ENCODE assay signal across 10 mouse cellular contexts in the genomic region with DNA sequence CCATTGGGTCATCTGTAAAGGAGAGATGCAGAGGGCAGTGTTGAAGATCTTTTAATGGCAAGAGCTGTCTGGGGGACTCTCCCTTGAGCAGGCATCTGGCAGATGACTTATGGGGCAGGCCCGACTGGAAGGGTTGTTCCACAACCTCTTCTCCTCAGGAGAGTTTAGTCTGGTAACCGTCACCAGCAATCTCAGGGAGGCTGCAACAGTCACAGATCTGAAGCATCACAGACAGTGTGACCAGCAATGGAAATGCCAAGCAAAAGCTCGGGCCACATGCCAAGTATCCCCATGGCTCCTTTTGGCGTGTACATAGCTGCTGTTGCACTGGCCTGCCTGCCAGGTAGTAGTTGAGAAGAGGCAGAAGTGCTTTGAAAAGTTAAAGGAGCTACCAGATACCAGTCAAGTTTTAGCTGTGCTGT. TPM values are rescaled to one million over a fixed set of nuclear protein-coding genes. Genes with fewer than 3 reads are reported as not detected.
DNase-seq lines count a peak whose midpoint lies in the region; ATAC-seq and TF ChIP-seq lines count a peak whose summit lies in the region.
"Had no signal": no experiment of that assay in that cellular context is flagged by ENCODE, and none has a peak within 500 bp of the region (broad histone marks: within the 10 kb centered on the region; RNA-seq: fewer than 3 reads in every experiment).

No protein-coding gene starts in this region.

- no peak for TF ChIP-seq EP300 in liver, postnatal 0 days (IDR thresholded peaks at IDR 0.05; ENCODE audit: low read depth)

- H3K36me3 ChIP-seq in liver, postnatal 0 days (replicated peaks; ENCODE audit: insufficient read depth, low read length) = peaks cover 17% of the 10 kb centered on the region
- H3K36me3 ChIP-seq in hindbrain, embryonic 10.5 days = no peaks in the 10 kb centered on the region

- no peaks in the 10 kb centered on the region for H3K27me3 ChIP-seq in liver, postnatal 0 days (ENCODE audit: insufficient read depth, low read length)
- no peaks in the 10 kb centered on the region for H3K27me3 ChIP-seq in hindbrain, embryonic 10.5 days (ENCODE audit: insufficient read depth, poor library complexity, severe bottlenecking)

- WGBS in liver, postnatal 0 days (ENCODE audit: insufficient replicate concordance) = 60% methylated on average over 4 of the region's 4 CpGs
- WGBS in hindbrain, embryonic 10.5 days = 75% methylated on average over 4 of the region's 4 CpGs

- no peak overlapping the region for H3K4me3 ChIP-seq in layer of hippocampus, adult 2 months
- H3K4me3 ChIP-seq in liver, postnatal 0 days (ENCODE audit: low read depth, low read length) = peak overlapping the region; percentile 39
- H3K4me3 ChIP-seq in hindbrain, embryonic 10.5 days = no peak overlapping the region

- ATAC-seq in erythroblast, adult 5-6 weeks (replicated peaks; ENCODE audit: low FRiP score, poor library complexity, severe bottlenecking) = peak; percentile 13
- ATAC-seq in liver, postnatal 0 days = no peak

- peak overlapping the region; percentile 77 for H3K4me2 ChIP-seq in liver, postnatal 0 days (ENCODE audit: low read depth, low read length)

- peak overlapping the region; percentile 85 for H3K9ac ChIP-seq in liver, postnatal 0 days (replicated peaks)

- peak; percentile 17 to 31 for DNase-seq in layer of hippocampus, postnatal 10 days (ENCODE audit: low spot score in 2 of 2)
- no peak for DNase-seq in layer of hippocampus, adult 2 months (ENCODE audit: low spot score in 2 of 2)
- peak; percentile 20 for DNase-seq in adipocyte (ENCODE audit: low spot score)
- DNase-seq in liver, postnatal 0 days = peak; percentile 40
- no peak for DNase-seq in embryo, embryonic 11 days
- DNase-seq in kidney, adult 8-10 months = no peak
- DNase-seq in hindbrain, embryonic 10.5 days (ENCODE audit: low spot score) = no peak
- DNase-seq: kidney, adult 11 months had no signal

- H3K4me1 ChIP-seq in liver, postnatal 0 days (ENCODE audit: insufficient read depth) = peaks cover 59% of the 10 kb centered on the region
- peaks cover 19% of the 10 kb centered on the region for H3K4me1 ChIP-seq in hindbrain, embryonic 10.5 days (replicated peaks)

- H3K27ac ChIP-seq in layer of hippocampus, adult 2 months = no peak overlapping the region; the same call in 1 of the 2 replicates
- H3K27ac ChIP-seq in liver, postnatal 0 days (ENCODE audit: low read depth) = peak overlapping the region; percentile 99
- no peak overlapping the region; the same call in 1 of the 2 replicates for H3K27ac ChIP-seq in hindbrain, embryonic 10.5 days

- no peak for TF ChIP-seq CTCF in layer of hippocampus, adult 2 months (conservative IDR thresholded peaks at IDR 0.05)
- no peak for TF ChIP-seq CTCF in liver, postnatal 0 days (IDR thresholded peaks at IDR 0.05; ENCODE audit: low read depth)

- no peaks in the 10 kb centered on the region for H3K9me3 ChIP-seq in liver, postnatal 0 days (ENCODE audit: low read length)
- H3K9me3 ChIP-seq in hindbrain, embryonic 10.5 days = no peaks in the 10 kb centered on the region

RNA-seq across cellular contexts. Expression of gene AA986860, which starts 8.5 kb away (rescaled TPM):
- total RNA-seq in layer of hippocampus, postnatal 10 days (2021) = under 1 TPM; 0.91 to 0.98 TPM
- total RNA-seq in layer of hippocampus, adult 2 months (2021) = 1 to 10 TPM; 1.4 to 1.6 TPM
- 2.7 and 5.4 TPM in 2 replicates for total RNA-seq in erythroblast, adult 5-6 weeks (2015; ENCODE audit: low replicate concordance)
- 1.4 and 2.5 TPM in 2 replicates for total RNA-seq in erythroblast, adult 5-6 weeks (2017; ENCODE audit: low replicate concordance)
- 1.1 and 1.4 TPM in 2 replicates for polyA plus RNA-seq in liver, postnatal 0 days (2015; fragmentation: Nextera tagmentation; extraction: Ambion mirVana)
- 0.51 and 0.73 TPM in 2 replicates for polyA plus RNA-seq in hindbrain, embryonic 10.5 days (2016; fragmentation: Nextera tagmentation; extraction: Ambion mirVana)

RNA-seq across cellular contexts. Expression of gene Pfkfb2, which starts 11.2 kb away (rescaled TPM):
- total RNA-seq in layer of hippocampus, postnatal 10 days (2021) = 10 to 100 TPM; 49.8 to 51.9 TPM
- total RNA-seq in layer of hippocampus, adult 2 months (2021) = 10 to 100 TPM; 45.6 to 51.7 TPM
- 20.9 and 21.1 TPM in 2 replicates for total RNA-seq in erythroblast, adult 5-6 weeks (2015; ENCODE audit: low replicate concordance)
- total RNA-seq in erythroblast, adult 5-6 weeks (2017; ENCODE audit: low replicate concordance) = 51.3 and 55.4 TPM in 2 replicates
- 2.0 and 2.6 TPM in 2 replicates for polyA plus RNA-seq in liver, postnatal 0 days (2015; fragmentation: Nextera tagmentation; extraction: Ambion mirVana)
- 5.3 and 6.7 TPM in 2 replicates for polyA plus RNA-seq in hindbrain, embryonic 10.5 days (2016; fragmentation: Nextera tagmentation; extraction: Ambion mirVana)

RNA-seq across cellular contexts. Expression of gene Yod1, which starts 23.1 kb away (rescaled TPM):
- total RNA-seq in layer of hippocampus, postnatal 10 days (2021) = 10 to 100 TPM; 10.6 to 10.7 TPM
- total RNA-seq in layer of hippocampus, adult 2 months (2021) = 10 to 100 TPM; 17.9 to 18.0 TPM
- total RNA-seq in erythroblast, adult 5-6 weeks (2015; ENCODE audit: low replicate concordance) = 75.7 and 84.2 TPM in 2 replicates
- total RNA-seq in erythroblast, adult 5-6 weeks (2017; ENCODE audit: low replicate concordance) = 86.2 and 95.5 TPM in 2 replicates
- polyA plus RNA-seq in liver, postnatal 0 days (2015; fragmentation: Nextera tagmentation; extraction: Ambion mirVana) = 17.3 and 20.3 TPM in 2 replicates
- 11.4 and 13.3 TPM in 2 replicates for polyA plus RNA-seq in hindbrain, embryonic 10.5 days (2016; fragmentation: Nextera tagmentation; extraction: Ambion mirVana)

RNA-seq across cellular contexts. Expression of gene Gm29427, which starts 24.6 kb away (rescaled TPM):
- total RNA-seq in layer of hippocampus, postnatal 10 days (2021) = not detected
- total RNA-seq in layer of hippocampus, adult 2 months (2021) = not detected
- not detected in 2 replicates for total RNA-seq in erythroblast, adult 5-6 weeks (2015; ENCODE audit: low replicate concordance)
- not detected in 2 replicates for total RNA-seq in erythroblast, adult 5-6 weeks (2017; ENCODE audit: low replicate concordance)
- polyA plus RNA-seq in liver, postnatal 0 days (2015; fragmentation: Nextera tagmentation; extraction: Ambion mirVana) = 0.07 TPM in 1 of 2 replicates, not detected in the other
- polyA plus RNA-seq in hindbrain, embryonic 10.5 days (2016; fragmentation: Nextera tagmentation; extraction: Ambion mirVana) = not detected in 2 replicates
- polyA plus RNA-seq: embryonic facial prominence, embryonic 14.5 days had no signal

Comparison
In these comparisons a context has a peak if more than half of its experiments do, and no peak if none do; other contexts are left out.
1. DNase-seq: peak in layer of hippocampus, postnatal 10 days (2 of 2), adipocyte (single experiment) and liver, postnatal 0 days (single experiment); none in layer of hippocampus, adult 2 months (0 of 2), embryo, embryonic 11 days (single experiment), kidney, adult 8-10 months (0 of 2) and hindbrain, embryonic 10.5 days (single experiment).
2. RNA of gene Yod1, which starts 23.1 kb away (total RNA-seq): 75.7 to 95.5 TPM in erythroblast, adult 5-6 weeks; 17.9 to 18.0 TPM in layer of hippocampus, adult 2 months and 10.6 to 10.7 TPM in layer of hippocampus, postnatal 10 days; every median in the first group is over 4 times any median in the second.